Mouse (Mus musculus) heart, adult 8-10 months (tissue): ENCODE results near the gene Vps11. TPM values are rescaled to one million over a fixed set of nuclear protein-coding genes. Genes with fewer than 3 reads are reported as not detected.
A peak's percentile ranks its signal among the peaks of the same experiment; 100 is the strongest.
"Not testable (repeated sequence)": the region's sequence is repeated elsewhere in the genome, so short reads cannot be mapped to it uniquely, and the experiment has no call there.

Experiments used
- DNase-seq: peaks from one replicate; pipeline ENCODE4 v3.0.0; 2022; ENCODE audit warnings: low spot score
- total RNA-seq, 4 experiments: library from RNA; stranded (reverse); gene quantifications; 2 replicates each; pipeline ENCODE4 v1.2.4; 2022

Vps11 gene
- total RNA-seq, 4 experiments from 2014 or later = 15.3 to 20.2 (median 16.5) TPM

- DNase-seq = peak; percentile 18
These were observed 26.0 kb downstream of the Vps11 start for GRCm38 (mm10) chr9:44335331-44336092.

GRCm38 (mm10) chr9:44334396-44335330 lies 26.8 kb downstream of the Vps11 start, which contains the start of gene H2afx:
Gene H2afx, plus strand, starts transcription at chr9:44334694.
- peak; percentile 100 for DNase-seq

- DNase-seq = no peak
These were observed 28.4 kb downstream of the Vps11 start for GRCm38 (mm10) chr9:44332918-44333638.

GRCm38 (mm10) chr9:44330736-44331135 lies 30.7 kb downstream of the Vps11 start:
- no peak for DNase-seq

- no peak for DNase-seq
These were observed 33.5 kb downstream of the Vps11 start for GRCm38 (mm10) chr9:44327926-44328325.

GRCm38 (mm10) chr9:44327064-44327711 lies 34.3 kb downstream of the Vps11 start:
- peak; percentile 73 for DNase-seq

GRCm38 (mm10) chr9:44326371-44327063 lies 35.0 kb downstream of the Vps11 start:
- peak; percentile 93 for DNase-seq

- no peak for DNase-seq
These were observed 35.6 kb downstream of the Vps11 start, which contains the start of gene Dpagt1 for GRCm38 (mm10) chr9:44325768-44326370. Gene Dpagt1, plus strand, starts transcription at chr9:44326019.

- DNase-seq = not testable (repeated sequence)
These were observed 36.3 kb downstream of the Vps11 start for GRCm38 (mm10) chr9:44325032-44325767.

GRCm38 (mm10) chr9:44324147-44324546 lies 37.3 kb downstream of the Vps11 start:
- DNase-seq = no peak

GRCm38 (mm10) chr9:44323656-44324055 lies 37.8 kb downstream of the Vps11 start:
- not testable (repeated sequence) for DNase-seq

GRCm38 (mm10) chr9:44320799-44321133 lies 40.7 kb downstream of the Vps11 start:
- no peak for DNase-seq

- peak; percentile 90 for DNase-seq
These were observed 41.3 kb downstream of the Vps11 start, which contains the start of gene C2cd2l for GRCm38 (mm10) chr9:44319887-44320798. Gene C2cd2l, minus strand, starts transcription at chr9:44320285.

GRCm38 (mm10) chr9:44319105-44319886 lies 42.2 kb downstream of the Vps11 start:
- no peak for DNase-seq

- DNase-seq = no peak
These were observed 42.7 kb downstream of the Vps11 start for GRCm38 (mm10) chr9:44318826-44319095.

GRCm38 (mm10) chr9:44318076-44318825 lies 43.2 kb downstream of the Vps11 start:
- DNase-seq = no peak

- DNase-seq = no peak
These were observed 44.0 kb downstream of the Vps11 start for GRCm38 (mm10) chr9:44317452-44317851.
